Mouse (Mus musculus): ENCODE results near the gene Acsm1.

The Acsm1 gene

DNA sequence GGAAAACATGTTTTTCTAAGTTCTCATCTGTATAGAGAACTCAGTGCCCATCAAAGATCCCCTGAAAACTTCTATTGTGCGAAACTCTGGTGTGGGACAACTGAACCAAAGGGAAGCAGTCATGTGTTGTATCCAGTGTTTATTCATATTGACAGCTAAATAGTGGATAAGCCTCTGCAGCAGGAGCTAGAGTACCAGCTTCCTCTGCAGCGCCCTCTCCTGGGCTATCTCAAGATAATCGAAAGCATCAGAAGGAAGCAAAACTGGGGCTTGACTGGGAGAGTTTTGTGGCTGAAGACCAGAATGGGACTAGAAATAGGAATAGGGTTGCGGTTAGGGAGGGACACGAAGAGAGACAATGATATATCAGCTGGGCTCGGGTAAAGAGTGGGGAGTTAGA lies 64.1 kb downstream of the Acsm1 start:
- peak; percentile 4 for DNase-seq (ENCODE audit: low read depth, low spot score)

DNA sequence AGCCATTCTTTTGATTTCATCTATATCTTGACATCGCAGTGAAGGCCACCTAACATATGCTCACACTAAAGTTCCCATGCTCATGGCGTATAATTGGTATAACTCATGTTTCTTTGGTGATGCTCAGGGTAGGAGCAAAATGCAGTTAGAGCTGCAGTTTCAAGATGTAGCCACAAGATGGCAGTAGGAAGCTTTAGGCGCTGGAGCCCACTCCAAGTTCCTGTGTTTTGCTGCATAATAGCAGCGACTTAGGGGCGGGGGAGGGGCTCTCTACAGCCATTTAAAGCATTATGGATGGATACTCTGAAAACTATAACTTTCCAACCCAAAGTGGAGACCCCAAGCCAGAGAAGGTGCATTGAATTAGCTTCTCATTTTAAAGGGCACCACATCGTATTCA lies 66.6 kb downstream of the Acsm1 start:
- peak; percentile 29 for DNase-seq (ENCODE audit: low read depth, low spot score)

DNA sequence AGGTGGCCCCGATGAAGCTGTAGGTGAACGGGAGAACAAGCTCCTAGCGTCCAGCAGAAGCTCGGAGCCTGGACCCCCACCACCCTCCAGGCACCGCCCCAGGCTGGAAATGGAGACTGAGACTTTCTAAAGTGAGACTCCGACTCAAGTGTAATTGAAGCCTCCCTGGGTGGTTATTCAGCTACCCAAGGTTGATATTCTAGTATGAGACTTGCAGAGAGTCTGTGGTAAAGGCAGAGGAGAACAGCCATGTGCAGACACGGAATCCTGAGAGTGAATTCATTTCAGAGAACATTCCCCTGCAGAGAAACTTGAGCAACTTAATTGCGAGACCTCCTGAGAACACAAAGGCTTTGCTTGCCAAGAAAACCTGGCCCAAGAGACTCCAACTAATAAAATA lies 73.3 kb downstream of the Acsm1 start:
- DNase-seq (ENCODE audit: low read depth, low spot score): no peak

DNA sequence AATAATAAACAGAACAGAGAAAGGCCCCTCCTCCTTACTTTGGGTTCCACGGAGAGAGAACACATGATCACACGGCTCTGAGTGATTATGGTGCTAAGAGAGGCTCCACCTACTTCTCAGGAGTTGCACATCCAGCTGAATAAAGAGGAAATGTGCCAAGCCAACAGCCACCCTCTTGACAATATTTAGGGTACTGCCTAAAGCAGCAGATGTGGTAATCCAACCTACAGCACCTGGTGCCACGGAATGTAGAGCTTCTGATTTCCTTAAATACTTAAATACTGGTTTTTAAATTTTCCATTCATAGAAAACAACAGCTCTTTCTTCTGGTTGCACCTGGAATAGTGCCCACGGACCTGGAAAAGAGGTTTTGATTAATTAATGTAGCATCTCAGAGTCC lies 75.9 kb downstream of the Acsm1 start:
- no peak for DNase-seq (ENCODE audit: low read depth, low spot score)

DNA sequence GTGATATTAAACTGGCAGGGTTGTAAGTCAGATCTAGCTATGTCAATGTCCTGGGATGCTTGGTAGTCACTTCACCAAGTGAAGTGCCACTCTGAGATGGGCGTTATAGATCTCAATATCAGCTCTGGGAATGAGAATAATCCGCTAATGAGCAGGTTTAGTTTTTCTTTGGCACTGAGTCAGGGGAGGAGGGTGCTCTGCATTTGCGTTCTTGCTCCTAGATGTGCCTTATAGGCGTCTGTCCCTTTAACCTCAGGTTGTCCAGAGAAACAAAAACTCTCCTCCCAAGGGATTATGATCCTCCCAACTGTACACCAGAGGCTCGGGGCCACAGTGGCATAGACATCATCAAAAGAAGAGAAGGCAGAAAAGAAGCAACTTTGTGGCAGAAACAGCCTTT lies 82.9 kb downstream of the Acsm1 start, which contains the start of gene Acsm4:
Gene Acsm4, plus strand, starts transcription at position 301 of the 400 bp plus-strand sequence.
- no peak for DNase-seq (ENCODE audit: low read depth, low spot score)

DNA sequence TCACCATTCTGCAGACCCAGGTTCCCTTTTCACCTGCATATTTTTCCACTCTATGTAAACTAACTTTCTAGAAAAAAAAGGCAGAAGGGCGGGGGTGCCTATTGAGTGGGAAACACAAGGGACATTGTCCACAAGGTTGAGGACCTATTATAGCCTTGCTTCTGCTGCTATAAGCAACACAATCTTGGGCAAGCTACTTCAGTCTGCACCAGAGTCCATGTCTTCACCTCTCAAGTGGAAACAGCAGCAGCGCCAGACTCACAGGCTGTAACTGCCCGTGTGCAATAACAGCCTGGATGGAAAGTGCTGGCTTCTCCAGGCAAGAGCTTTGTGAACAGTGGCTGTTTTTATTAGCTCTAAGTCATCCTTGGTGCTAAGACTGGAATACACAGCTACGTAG lies 85.5 kb downstream of the Acsm1 start:
- no peak for DNase-seq (ENCODE audit: low read depth, low spot score)

DNA sequence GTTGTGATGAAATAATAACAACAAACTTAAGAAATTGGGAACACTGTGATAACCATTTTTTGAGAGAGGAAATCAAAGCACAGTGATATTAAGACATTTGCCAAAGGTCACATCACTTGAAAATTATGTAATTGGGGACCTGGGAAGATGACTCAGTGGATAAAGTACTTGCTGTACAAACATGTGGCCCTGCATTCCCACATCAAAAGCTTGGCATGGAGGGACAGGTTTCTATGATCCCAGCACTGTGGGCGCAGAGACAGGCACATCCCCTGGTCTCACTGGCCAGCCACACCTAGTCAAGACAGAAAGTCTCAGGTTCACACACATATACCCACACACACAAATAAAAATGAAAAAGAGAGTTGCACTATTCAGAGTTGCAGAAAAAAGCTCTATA lies 88.1 kb downstream of the Acsm1 start:
- DNase-seq (ENCODE audit: low read depth, low spot score): no peak

Data from retina, postnatal 7 days (tissue).